Mouse (Mus musculus) CH12.LX (cell line): ENCODE data around the gene Lysmd3. TPM values are rescaled to one million over a fixed set of nuclear protein-coding genes. Genes with fewer than 3 reads are reported as not detected.

Experiments
- DNase-seq: peaks from one replicate; pipeline ENCODE4 v3.0.0-alpha.2; 2013; ENCODE audit errors: extremely low read depth
- H3K27ac ChIP-seq: 2 replicates; pipeline ENCODE4 v1.5.1; 2012; ENCODE audit warnings: low read depth, mild to moderate bottlenecking, control low read depth, moderate library complexity; ENCODE audit not compliant: insufficient read depth
- H3K27me3 ChIP-seq: replicated peaks from 2 replicates; pipeline ENCODE3; 2012; ENCODE audit warnings: inconsistent platforms
- H3K36me3 ChIP-seq, 2 experiments: replicated peaks in 1 of 2; 2 replicates each; pipeline versions ENCODE3 to v1.6.1; 2012; ENCODE audit warnings: inconsistent platforms in 1 of 2, low read length in 1 of 2, mild to moderate bottlenecking in 1 of 2, mixed read lengths in 1 of 2, moderate library complexity in 1 of 2; ENCODE audit not compliant: control insufficient read depth in 1 of 2, insufficient read depth in 1 of 2
- H3K4me1 ChIP-seq, 2 experiments: 2 replicates each; pipeline ENCODE4 v1.6.1; 2012; ENCODE audit warnings: inconsistent platforms in 1 of 2, moderate library complexity in 1 of 2; ENCODE audit not compliant: insufficient read depth in 2 of 2, control insufficient read depth in 1 of 2
- H3K4me2 ChIP-seq: 2 replicates; pipeline ENCODE4 v1.6.1; 2012; ENCODE audit warnings: low read depth, mild to moderate bottlenecking, control low read depth; ENCODE audit not compliant: poor library complexity, insufficient read depth, severe bottlenecking
- H3K4me3 ChIP-seq, 3 experiments: fragments of 150-350 bp in 1 of 3; sonication (generic) in 1 of 3; replicated peaks in 1 of 3; 2 replicates each; pipeline versions ENCODE3 to v1.5.1; 2011 to 2012; ENCODE audit warnings: low read depth in 2 of 3, low read length in 2 of 3, mild to moderate bottlenecking in 2 of 3, moderate library complexity in 2 of 3, control low read depth in 1 of 3, improper control_type of control experiment in 1 of 3, inconsistent platforms in 1 of 3, mixed read lengths in 1 of 3; ENCODE audit not compliant: poor library complexity in 1 of 3
- H3K79me2 ChIP-seq: replicated peaks from 2 replicates; pipeline ENCODE4 v1.6.1; 2012; ENCODE audit warnings: mild to moderate bottlenecking, moderate library complexity; ENCODE audit not compliant: control insufficient read depth, poor library complexity, insufficient read depth, severe bottlenecking; ENCODE audit errors: extremely low read depth
- H3K9ac ChIP-seq: 2 replicates; pipeline ENCODE4 v1.6.1; 2012; ENCODE audit warnings: low read depth, mild to moderate bottlenecking, control low read depth, moderate library complexity; ENCODE audit not compliant: insufficient read depth
- H3K9me3 ChIP-seq: replicated peaks from 2 replicates; pipeline ENCODE3; 2012; ENCODE audit warnings: low read length, inconsistent platforms, mixed read lengths
- CHD1 ChIP-seq: IDR thresholded peaks from 2 replicates; pipeline ENCODE4 v1.6.1; 2012; ENCODE audit warnings: low read depth, low read length, improper control_type of control experiment, inconsistent platforms
- ELF1 ChIP-seq: IDR thresholded peaks from 2 replicates; pipeline ENCODE4 v1.6.1; 2014; ENCODE audit warnings: low read depth, mild to moderate bottlenecking, inconsistent platforms, low read length, improper control_type of control experiment
- GABPA ChIP-seq: IDR thresholded peaks from 2 replicates; pipeline ENCODE4 v1.6.1; 2012; ENCODE audit warnings: low read depth, low read length, improper control_type of control experiment, inconsistent platforms; ENCODE audit not compliant: insufficient replicate concordance
- MAFK ChIP-seq: IDR thresholded peaks from 2 replicates; pipeline ENCODE4 v1.6.1; 2011; ENCODE audit warnings: low read length, improper control_type of control experiment; ENCODE audit not compliant: insufficient replicate concordance
- MEF2A ChIP-seq: IDR thresholded peaks from 2 replicates; pipeline ENCODE4 v1.6.1; 2014; ENCODE audit warnings: low read depth, mild to moderate bottlenecking, inconsistent platforms, low read length, improper control_type of control experiment, borderline replicate concordance
- MXI1 ChIP-seq: IDR thresholded peaks from 2 replicates; pipeline ENCODE4 v1.6.1; 2011; ENCODE audit warnings: mild to moderate bottlenecking, low read depth, low read length, improper control_type of control experiment
- NRF1 ChIP-seq: IDR thresholded peaks from 2 replicates; pipeline ENCODE4 v1.6.1; 2014; ENCODE audit warnings: low read depth, mild to moderate bottlenecking, inconsistent platforms, low read length, improper control_type of control experiment, moderate library complexity
- PAX5 ChIP-seq: IDR thresholded peaks from 2 replicates; pipeline ENCODE4 v1.6.1; 2012; ENCODE audit warnings: low read length, inconsistent platforms, mixed read lengths
- POLR2AphosphoS2 ChIP-seq: IDR thresholded peaks from 2 replicates; pipeline ENCODE4 v1.6.1; 2011; ENCODE audit warnings: low read depth, low read length, improper control_type of control experiment
- RAD21 ChIP-seq: IDR thresholded peaks from 2 replicates; pipeline ENCODE4 v1.6.1; 2011; ENCODE audit warnings: low read depth, mild to moderate bottlenecking, low read length, improper control_type of control experiment, moderate library complexity
- RCOR1 ChIP-seq: conservative IDR thresholded peaks from 2 replicates; pipeline ENCODE4 v1.6.1; 2012; ENCODE audit warnings: low read depth, mild to moderate bottlenecking, inconsistent platforms, low read length, improper control_type of control experiment
- SIN3A ChIP-seq: IDR thresholded peaks from 2 replicates; pipeline ENCODE4 v1.6.1; 2012; ENCODE audit warnings: low read length, improper control_type of control experiment, inconsistent platforms
- TBP ChIP-seq: conservative IDR thresholded peaks from 2 replicates; pipeline ENCODE4 v1.6.1; 2011; ENCODE audit warnings: low read depth, low read length, improper control_type of control experiment
- ZC3H11A ChIP-seq: IDR thresholded peaks from 2 replicates; pipeline ENCODE4 v1.6.1; 2012; ENCODE audit warnings: low read depth, mild to moderate bottlenecking, inconsistent platforms, low read length, improper control_type of control experiment
- ZKSCAN1 ChIP-seq: IDR thresholded peaks from 2 replicates; pipeline ENCODE4 v1.6.1; 2012; ENCODE audit warnings: low read depth, inconsistent platforms, low read length, improper control_type of control experiment, borderline replicate concordance
- ZNF384 ChIP-seq: IDR thresholded peaks from 2 replicates; pipeline ENCODE4 v1.6.1; 2012; ENCODE audit warnings: low read depth, low read length, improper control_type of control experiment, inconsistent platforms
- dilution Hi-C: fragments of 300-500 bp; cut with MboI; formaldehyde crosslinking; loops from 2 replicates; pipeline ENCODE4 v1.14.3; 2020; ENCODE audit warnings: low sequenced_read_pairs; ENCODE audit not compliant: extremely low pct_unique_long_range_greater_than_20kb, extremely low pct_ligation_motif_present
- in situ Hi-C: fragments of 300-500 bp; cut with MboI; formaldehyde crosslinking; loops from 3 replicates; pipeline ENCODE4 v1.14.3; 2019; ENCODE audit warnings: low sequenced_read_pairs, low pct_ligation_motif_present, low pct_unique_long_range_greater_than_20kb, mixed read lengths
- polyA plus RNA-seq: library from polyadenylated mRNA; unstranded; fragments of >175 nt; gene quantifications from 2 replicates; pipeline ENCODE4 v1.2.1, GENCODE M21; 2012; ENCODE audit warnings: low read depth; ENCODE audit not compliant: insufficient read length
- total RNA-seq, 2 experiments: library from RNA; depleted of rRNA; stranded (reverse); fragments of 300-350 nt in 1 of 2; fragments of >200 nt in 1 of 2; gene quantifications; 2 replicates each; pipeline ENCODE4 v1.2.3; 2012 to 2014

Gene Lysmd3
- total and polyA plus RNA-seq, 3 experiments, result 7.3 to 17.7 (median 15.1) TPM

- no peak overlapping the region for H3K27ac ChIP-seq
- peaks cover 0 to 16% of the 10 kb centered on the region in 2 experiments; a peak in 2 of 4 replicates for H3K4me1 ChIP-seq
- no peak overlapping the region for H3K9ac ChIP-seq
- no peaks in the 10 kb centered on the region for H3K27me3 ChIP-seq
- dilution Hi-C loops, result no loop called here
- DNase-seq, result no peak
- no peaks in the 10 kb centered on the region for H3K9me3 ChIP-seq
- in situ Hi-C loops, result no loop called here
- H3K4me3 ChIP-seq, result no peak overlapping the region
- H3K36me3 ChIP-seq, result peaks cover 14 to 66% of the 10 kb centered on the region in 2 experiments
- H3K4me2 ChIP-seq, result no peak overlapping the region
- no peaks in the 10 kb centered on the region for H3K79me2 ChIP-seq
- TF ChIP-seq CHD1 (no peak), RAD21 (no peak), ZKSCAN1 (no peak), GABPA (no peak), ELF1 (no peak), ZC3H11A (no peak), MEF2A (no peak), PAX5 (no peak), TBP (no peak), POLR2AphosphoS2 (no peak), RCOR1 (no peak), MAFK (no peak), MXI1 (no peak), ZNF384 (no peak), NRF1 (no peak)
These were observed 32.1 kb downstream of the Lysmd3 start for GRCm38 (mm10) chr13:81689587-81689986.

GRCm38 (mm10) chr13:81690477-81690876 is 33.0 kb downstream of the Lysmd3 start:
- in situ Hi-C loops (no loop called here), dilution Hi-C loops (no loop called here)
- Histone ChIP-seq H3K27ac (no peak overlapping the region), H3K4me3 (no peak overlapping the region), H3K79me2 (no peaks in the 10 kb centered on the region), H3K27me3 (no peaks in the 10 kb centered on the region), H3K9ac (no peak overlapping the region), H3K4me1 (peaks cover 0 to 16% of the 10 kb centered on the region in 2 experiments; a peak in 2 of 4 replicates), H3K9me3 (no peaks in the 10 kb centered on the region), H3K36me3 (peaks cover 14 to 67% of the 10 kb centered on the region in 2 experiments), H3K4me2 (no peak overlapping the region)
- no peak for DNase-seq
- no peak for TF ChIP-seq SIN3A
